Mouse (Mus musculus): ENCODE measurements around the gene Kcnc1.

DNA sequence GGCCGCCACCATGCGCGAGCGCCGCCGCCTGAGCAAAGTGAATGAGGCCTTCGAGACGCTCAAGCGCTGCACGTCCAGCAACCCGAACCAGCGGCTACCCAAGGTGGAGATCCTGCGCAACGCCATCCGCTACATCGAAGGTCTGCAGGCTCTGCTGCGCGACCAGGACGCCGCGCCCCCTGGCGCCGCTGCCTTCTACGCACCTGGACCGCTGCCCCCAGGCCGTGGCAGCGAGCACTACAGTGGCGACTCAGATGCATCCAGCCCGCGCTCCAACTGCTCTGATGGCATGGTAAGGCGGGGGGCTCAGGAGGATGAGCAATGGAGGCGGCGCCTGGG, 19.3 kb upstream of the Kcnc1 start:
- TF ChIP-seq CTCF (IDR thresholded peaks at IDR 0.05; ENCODE audit: insufficient read depth, low read depth, low read length) (no peak), POLR2A (IDR thresholded peaks at IDR 0.05; ENCODE audit: insufficient read depth, low read depth, low read length) (no peak)

Measured in olfactory bulb, adult 2 months (tissue).